Mouse (Mus musculus) spleen, postnatal 36 days (tissue): Measurements from ENCODE around the gene Gm20388.
A peak's percentile ranks its signal among the peaks of the same experiment; 100 is the strongest.

Experiments used
- DNase-seq, 2 experiments: peaks; one replicate each; pipeline ENCODE4 v3.0.0; 2022; ENCODE audit warnings: low spot score in 2 of 2, mixed read lengths in 1 of 2

The Gm20388 gene

GRCm38 (mm10) chr8:122330446-122331133 lies 2419.9 kb downstream of the Gm20388 start:
- DNase-seq, result no peak

GRCm38 (mm10) chr8:122331134-122331523 lies 2420.5 kb downstream of the Gm20388 start:
- DNase-seq, result no peak

GRCm38 (mm10) chr8:122332753-122333506 lies 2422.3 kb downstream of the Gm20388 start:
- DNase-seq, result peak; percentile 74 to 76

GRCm38 (mm10) chr8:122333531-122333930 lies 2422.9 kb downstream of the Gm20388 start:
- no peak for DNase-seq

- DNase-seq, result no peak
Observed at GRCm38 (mm10) chr8:122334791-122335490, 2424.3 kb downstream of the Gm20388 start.

GRCm38 (mm10) chr8:122335638-122336250 lies 2425.1 kb downstream of the Gm20388 start:
- no peak for DNase-seq

- DNase-seq, result no peak
Observed at GRCm38 (mm10) chr8:122336251-122336910, 2425.7 kb downstream of the Gm20388 start.

GRCm38 (mm10) chr8:122338852-122339251 lies 2428.2 kb downstream of the Gm20388 start:
- no peak for DNase-seq

GRCm38 (mm10) chr8:122340761-122341160 lies 2430.1 kb downstream of the Gm20388 start:
- no peak for DNase-seq

GRCm38 (mm10) chr8:122341790-122342189 lies 2431.1 kb downstream of the Gm20388 start:
- DNase-seq, result no peak

GRCm38 (mm10) chr8:122342362-122342761 lies 2431.7 kb downstream of the Gm20388 start:
- no peak for DNase-seq

GRCm38 (mm10) chr8:122342806-122343209 lies 2432.2 kb downstream of the Gm20388 start:
- DNase-seq, result no peak

- no peak for DNase-seq
Observed at GRCm38 (mm10) chr8:122343341-122343740, 2432.7 kb downstream of the Gm20388 start.

GRCm38 (mm10) chr8:122343758-122344157 lies 2433.1 kb downstream of the Gm20388 start:
- DNase-seq, result peak in 1 of 2 experiments; percentile 42

GRCm38 (mm10) chr8:122344219-122344618 lies 2433.6 kb downstream of the Gm20388 start:
- DNase-seq, result no peak

GRCm38 (mm10) chr8:122345181-122346095 lies 2434.8 kb downstream of the Gm20388 start:
- peak in 1 of 2 experiments; percentile 48 for DNase-seq

GRCm38 (mm10) chr8:122347811-122348552 lies 2437.3 kb downstream of the Gm20388 start:
- no peak for DNase-seq

- no peak for DNase-seq
Observed at GRCm38 (mm10) chr8:122349357-122350297, 2439.0 kb downstream of the Gm20388 start.
